Mouse (Mus musculus): Measurements from ENCODE around the gene Cgnl1. TPM values are rescaled to one million over a fixed set of nuclear protein-coding genes. Genes with fewer than 3 reads are reported as not detected.
A peak's percentile ranks its signal among the peaks of the same experiment; 100 is the strongest.

The Cgnl1 gene
- polyA plus RNA-seq, 1 experiment from 2014 or later = 54.6 TPM

DNA sequence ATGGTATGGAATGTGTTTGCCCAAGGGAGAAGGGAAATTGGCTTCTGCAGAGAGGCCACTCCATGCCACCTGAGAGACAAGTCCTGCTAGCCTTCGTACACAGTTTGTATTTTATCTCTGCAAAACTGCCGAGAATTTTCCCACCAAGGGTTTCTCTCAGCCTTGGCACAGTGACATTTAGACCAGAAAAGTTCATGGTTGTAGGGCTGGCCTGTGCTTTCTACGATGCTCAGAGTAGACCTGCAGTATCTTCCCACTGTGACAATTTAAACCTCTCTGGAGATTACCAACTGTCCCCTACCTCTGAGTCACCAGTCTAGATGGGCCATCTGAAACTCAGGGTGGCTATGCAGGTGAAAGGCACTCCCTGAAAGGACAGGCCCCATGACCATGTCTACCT, 116.5 kb downstream of the Cgnl1 start:
- Histone ChIP-seq H3K27me3 (replicated peaks) (no peaks in the 10 kb centered on the region), H3K4me3 (no peak overlapping the region), H3K27ac (ENCODE audit: poor library complexity, severe bottlenecking) (peak overlapping the region; percentile 10; the same call in 1 of the 2 replicates), H3K9me3 (replicated peaks) (peaks cover 6% of the 10 kb centered on the region; the same call in 1 of the 2 replicates), H3K9ac (no peak overlapping the region), H3K4me2 (no peak overlapping the region), H3K36me3 (peaks cover 78% of the 10 kb centered on the region), H3K4me1 (replicated peaks) (peaks cover 29% of the 10 kb centered on the region)
- 44% methylated on average over 3 of the region's 3 CpGs for WGBS
- no peak for ATAC-seq (ENCODE audit: insufficient number of reproducible peaks, low FRiP score)

DNA sequence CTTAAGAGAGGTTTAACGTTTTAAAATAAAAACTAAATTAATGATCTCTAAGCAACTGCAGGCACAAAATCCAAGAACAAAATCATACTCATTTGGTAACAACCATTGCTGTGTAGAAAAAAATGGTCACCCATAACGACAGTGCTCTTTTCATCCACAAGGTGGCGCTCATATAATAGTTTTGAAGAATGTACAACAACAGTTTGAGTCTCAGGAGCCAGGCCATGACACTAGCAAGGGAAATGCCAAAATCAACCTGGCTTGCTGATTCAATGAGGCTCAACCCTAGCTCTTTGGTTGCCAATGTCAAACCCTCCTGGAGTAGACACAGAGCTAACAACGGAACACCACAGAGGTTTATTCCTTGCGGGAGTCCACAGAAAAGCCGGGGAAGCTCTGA, 125.3 kb downstream of the Cgnl1 start:
- Histone ChIP-seq H3K27ac (ENCODE audit: poor library complexity, severe bottlenecking) (peak overlapping the region; percentile 43), H3K4me1 (replicated peaks) (peaks cover 11% of the 10 kb centered on the region), H3K27me3 (replicated peaks) (no peaks in the 10 kb centered on the region), H3K4me2 (no peak overlapping the region), H3K4me3 (no peak overlapping the region), H3K36me3 (peaks cover 66% of the 10 kb centered on the region), H3K9ac (0 out of 2 replicates have a peak overlapping the region, but pooled peaks have one; percentile 22), H3K9me3 (replicated peaks) (no peaks in the 10 kb centered on the region; the same call in 1 of the 2 replicates)
- ATAC-seq (ENCODE audit: insufficient number of reproducible peaks, low FRiP score) = peak; percentile 53
- WGBS = 34% methylated on average over 6 of the region's 6 CpGs

DNA sequence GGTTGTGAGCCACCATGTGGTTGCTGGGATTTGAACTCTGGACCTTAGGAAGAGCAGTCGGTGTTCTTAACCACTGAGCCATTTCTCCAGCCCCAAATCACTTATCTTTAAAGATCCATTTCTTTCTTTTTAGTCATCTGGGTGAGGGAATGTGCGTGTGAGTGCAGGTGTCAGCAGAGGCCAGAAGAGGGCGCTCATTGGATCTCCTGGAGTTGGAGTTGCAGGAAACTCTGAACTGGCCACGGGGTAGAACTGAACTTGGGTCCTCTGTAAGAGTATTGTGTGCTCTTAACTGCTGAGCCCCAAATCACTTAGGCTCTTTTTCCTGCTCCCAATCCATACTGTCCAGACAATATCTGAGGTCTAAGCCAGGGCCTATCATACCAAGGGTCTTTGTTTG, 127.8 kb downstream of the Cgnl1 start:
- H3K27ac ChIP-seq (ENCODE audit: poor library complexity, severe bottlenecking) = no peak overlapping the region
- H3K36me3 ChIP-seq = peaks cover 71% of the 10 kb centered on the region
- H3K9me3 ChIP-seq (replicated peaks) = no peaks in the 10 kb centered on the region; the same call in 1 of the 2 replicates
- ATAC-seq (ENCODE audit: insufficient number of reproducible peaks, low FRiP score) = no peak
- no peak overlapping the region for H3K4me2 ChIP-seq
- H3K4me3 ChIP-seq = no peak overlapping the region
- peaks cover 23% of the 10 kb centered on the region for H3K4me1 ChIP-seq (replicated peaks)
- no peaks in the 10 kb centered on the region for H3K27me3 ChIP-seq (replicated peaks)
- 87% methylated on average over 4 of the region's 4 CpGs for WGBS
- no peak overlapping the region for H3K9ac ChIP-seq

DNA sequence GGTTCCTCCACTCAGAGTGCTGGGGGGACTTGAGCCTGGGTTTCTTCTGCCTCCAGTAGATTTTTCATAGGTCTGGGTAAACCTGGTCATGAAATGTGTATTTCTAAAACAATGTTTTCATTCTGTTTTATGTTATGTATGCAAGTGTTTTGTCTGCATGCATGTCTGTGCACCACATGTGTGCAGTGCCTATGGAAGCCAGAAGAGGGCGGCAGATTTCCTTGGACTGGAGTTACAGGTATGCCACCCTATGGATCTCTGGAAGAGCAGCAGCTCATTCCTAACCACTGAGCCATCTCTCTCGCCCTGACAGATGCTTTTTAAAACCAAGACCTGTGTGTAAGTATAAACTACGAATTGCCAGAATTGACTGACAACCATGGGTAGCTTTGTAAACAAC, 129.1 kb downstream of the Cgnl1 start:
- H3K36me3 ChIP-seq = peaks cover 74% of the 10 kb centered on the region
- H3K4me3 ChIP-seq = no peak overlapping the region
- 93% methylated on average over 3 of the region's 3 CpGs for WGBS
- no peaks in the 10 kb centered on the region; the same call in 1 of the 2 replicates for H3K9me3 ChIP-seq (replicated peaks)
- no peak overlapping the region for H3K9ac ChIP-seq
- no peak overlapping the region for H3K4me2 ChIP-seq
- H3K27ac ChIP-seq (ENCODE audit: poor library complexity, severe bottlenecking) = no peak overlapping the region
- peaks cover 19% of the 10 kb centered on the region for H3K4me1 ChIP-seq (replicated peaks)
- H3K27me3 ChIP-seq (replicated peaks) = no peaks in the 10 kb centered on the region
- no peak for ATAC-seq (ENCODE audit: insufficient number of reproducible peaks, low FRiP score)

DNA sequence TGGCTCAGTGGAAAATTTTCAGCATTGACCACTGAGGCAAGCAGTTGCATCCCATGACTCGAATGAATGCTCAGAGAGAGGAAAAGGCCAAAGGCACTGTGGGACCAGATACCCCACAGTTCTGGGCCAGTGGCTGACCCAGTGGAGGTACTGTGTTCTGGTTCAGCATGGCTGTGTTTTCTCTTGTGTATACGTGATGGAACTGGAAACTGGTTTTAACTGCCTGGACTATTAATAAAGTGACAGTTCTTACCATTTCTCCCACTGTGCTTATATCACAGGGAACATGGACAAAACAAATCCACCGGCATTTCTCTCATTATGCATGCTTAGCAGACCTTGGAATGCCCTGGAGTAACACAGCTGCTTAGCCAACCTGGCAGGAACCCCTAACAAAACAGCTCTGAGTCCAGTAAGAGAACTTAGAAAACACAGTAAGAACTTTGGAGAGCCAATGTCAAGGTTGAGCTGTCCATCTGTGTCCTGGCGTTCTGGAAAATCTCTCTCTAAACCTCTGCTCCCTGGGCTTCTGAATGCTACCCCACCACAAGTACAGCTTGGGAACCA, 131.0 kb downstream of the Cgnl1 start:
- no peaks in the 10 kb centered on the region for H3K27me3 ChIP-seq (replicated peaks)
- no peak overlapping the region for H3K4me3 ChIP-seq
- no peaks in the 10 kb centered on the region; the same call in 1 of the 2 replicates for H3K9me3 ChIP-seq (replicated peaks)
- peaks cover 22% of the 10 kb centered on the region for H3K4me1 ChIP-seq (replicated peaks)
- ATAC-seq (ENCODE audit: insufficient number of reproducible peaks, low FRiP score) = no peak
- WGBS = 73% methylated on average over 4 of the region's 4 CpGs
- H3K27ac ChIP-seq (ENCODE audit: poor library complexity, severe bottlenecking) = peak overlapping the region; percentile 22; the same call in 1 of the 2 replicates
- H3K9ac ChIP-seq = no peak overlapping the region
- peaks cover 82% of the 10 kb centered on the region for H3K36me3 ChIP-seq
- no peak overlapping the region for H3K4me2 ChIP-seq

DNA sequence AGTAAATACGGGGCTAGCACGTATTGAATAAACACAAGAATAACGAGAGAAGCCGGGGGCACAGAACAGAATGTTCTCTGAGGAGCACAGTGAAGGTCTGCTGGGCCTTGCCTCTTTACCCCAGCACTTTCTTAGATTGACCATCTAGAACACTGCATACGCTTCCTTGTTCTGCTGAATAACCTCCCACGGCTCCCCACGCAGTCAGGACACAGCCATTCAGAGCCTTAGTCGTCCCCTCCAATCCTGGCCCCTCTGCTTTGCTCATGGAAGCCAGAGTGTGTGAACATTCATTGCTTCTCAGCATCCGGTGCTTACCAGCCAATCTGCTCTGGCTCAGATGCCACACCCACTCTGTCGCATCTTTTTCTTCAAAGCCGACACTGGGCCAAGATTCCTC, 133.2 kb downstream of the Cgnl1 start:
- no peak for ATAC-seq (ENCODE audit: insufficient number of reproducible peaks, low FRiP score)
- no peak overlapping the region for H3K4me3 ChIP-seq
- no peak overlapping the region for H3K27ac ChIP-seq (ENCODE audit: poor library complexity, severe bottlenecking)
- H3K4me1 ChIP-seq (replicated peaks) = peaks cover 22% of the 10 kb centered on the region
- H3K9me3 ChIP-seq (replicated peaks) = no peaks in the 10 kb centered on the region; the same call in 1 of the 2 replicates
- H3K27me3 ChIP-seq (replicated peaks) = no peaks in the 10 kb centered on the region
- H3K4me2 ChIP-seq = no peak overlapping the region
- 78% methylated on average over 11 of the region's 11 CpGs for WGBS
- peaks cover 75% of the 10 kb centered on the region for H3K36me3 ChIP-seq
- H3K9ac ChIP-seq = no peak overlapping the region

DNA sequence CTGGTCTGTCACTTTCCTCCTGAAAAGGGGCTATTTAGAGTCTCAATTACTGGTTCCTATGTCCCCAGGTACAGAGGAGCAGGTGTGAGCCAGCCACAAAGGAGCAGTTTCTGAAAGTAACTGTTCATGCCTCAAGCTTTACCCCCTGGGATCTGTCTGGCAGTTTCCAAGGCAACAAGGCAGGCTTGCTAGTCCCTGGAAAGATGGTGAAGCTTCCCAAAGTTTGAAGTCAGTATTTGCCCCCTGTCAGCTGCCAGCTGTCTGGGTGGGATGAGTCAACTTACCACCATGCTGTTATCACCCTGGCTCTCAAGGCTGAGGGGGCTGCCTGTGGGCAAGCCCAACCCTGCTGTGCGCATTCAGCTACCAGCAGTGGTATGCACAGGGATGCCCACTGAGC, 134.5 kb downstream of the Cgnl1 start:
- Histone ChIP-seq H3K27ac (ENCODE audit: poor library complexity, severe bottlenecking) (no peak overlapping the region), H3K4me3 (no peak overlapping the region), H3K4me1 (replicated peaks) (peaks cover 22% of the 10 kb centered on the region), H3K27me3 (replicated peaks) (no peaks in the 10 kb centered on the region), H3K36me3 (peaks cover 74% of the 10 kb centered on the region), H3K4me2 (no peak overlapping the region), H3K9ac (no peak overlapping the region), H3K9me3 (replicated peaks) (no peaks in the 10 kb centered on the region)
- 75% methylated on average over 1 of the region's 1 CpGs for WGBS
- ATAC-seq (ENCODE audit: insufficient number of reproducible peaks, low FRiP score) = no peak

DNA sequence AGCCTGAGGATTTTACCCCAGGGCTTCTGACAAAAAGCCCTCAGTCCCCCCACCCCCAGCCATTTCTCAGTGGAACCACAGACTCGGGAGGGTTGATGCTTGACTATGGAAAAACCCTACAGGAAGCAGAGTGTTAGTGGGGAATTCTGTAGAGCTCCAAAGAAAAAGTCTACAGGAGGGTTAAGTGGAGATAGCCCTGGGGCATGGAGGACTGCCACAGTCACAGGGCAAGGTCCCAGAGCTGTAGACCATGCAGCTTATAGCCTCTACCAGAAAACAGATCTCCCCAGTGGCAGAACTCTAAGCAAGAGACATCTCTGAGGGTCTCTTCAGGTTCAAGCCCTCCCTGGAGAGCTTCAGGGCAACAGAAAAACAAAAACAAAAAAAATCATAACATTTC, 135.8 kb downstream of the Cgnl1 start:
- H3K4me2 ChIP-seq = no peak overlapping the region
- H3K27me3 ChIP-seq (replicated peaks) = no peaks in the 10 kb centered on the region
- peaks cover 14% of the 10 kb centered on the region for H3K4me1 ChIP-seq (replicated peaks)
- no peak overlapping the region for H3K4me3 ChIP-seq
- H3K9me3 ChIP-seq (replicated peaks) = no peaks in the 10 kb centered on the region
- ATAC-seq (ENCODE audit: insufficient number of reproducible peaks, low FRiP score) = no peak
- H3K36me3 ChIP-seq = peaks cover 75% of the 10 kb centered on the region
- no peak overlapping the region for H3K9ac ChIP-seq
- WGBS = 60% methylated on average over 1 of the region's 1 CpGs
- H3K27ac ChIP-seq (ENCODE audit: poor library complexity, severe bottlenecking) = no peak overlapping the region

DNA sequence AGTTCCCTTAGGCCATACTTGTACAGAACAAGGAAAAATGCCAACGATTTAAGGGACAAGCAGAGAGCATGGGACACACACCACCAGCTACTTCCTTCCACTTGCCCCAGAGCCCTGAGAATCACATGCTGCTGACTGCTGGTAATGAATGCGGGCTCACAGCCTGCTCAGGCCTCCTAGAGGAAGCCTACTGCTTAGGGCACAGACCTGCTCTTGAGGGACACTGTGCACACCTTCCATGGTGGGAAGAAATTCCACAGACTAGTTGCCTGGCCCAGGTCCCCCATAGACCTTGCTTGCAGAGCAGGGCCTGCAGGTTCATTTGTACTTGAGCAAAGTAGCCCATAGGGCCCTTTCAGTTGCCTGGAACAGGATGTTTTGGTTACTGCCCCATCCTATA, 136.5 kb downstream of the Cgnl1 start:
- no peak overlapping the region for H3K4me3 ChIP-seq
- H3K4me2 ChIP-seq = no peak overlapping the region
- H3K4me1 ChIP-seq (replicated peaks) = 0 out of 2 replicates have a peak, but pooled peaks cover 7% of the 10 kb centered on the region
- H3K9me3 ChIP-seq (replicated peaks) = no peaks in the 10 kb centered on the region
- peaks cover 75% of the 10 kb centered on the region for H3K36me3 ChIP-seq
- no peak for ATAC-seq (ENCODE audit: insufficient number of reproducible peaks, low FRiP score)
- H3K27ac ChIP-seq (ENCODE audit: poor library complexity, severe bottlenecking) = no peak overlapping the region
- H3K9ac ChIP-seq = no peak overlapping the region
- H3K27me3 ChIP-seq (replicated peaks) = no peaks in the 10 kb centered on the region
- 91% methylated on average over 2 of the region's 2 CpGs for WGBS

DNA sequence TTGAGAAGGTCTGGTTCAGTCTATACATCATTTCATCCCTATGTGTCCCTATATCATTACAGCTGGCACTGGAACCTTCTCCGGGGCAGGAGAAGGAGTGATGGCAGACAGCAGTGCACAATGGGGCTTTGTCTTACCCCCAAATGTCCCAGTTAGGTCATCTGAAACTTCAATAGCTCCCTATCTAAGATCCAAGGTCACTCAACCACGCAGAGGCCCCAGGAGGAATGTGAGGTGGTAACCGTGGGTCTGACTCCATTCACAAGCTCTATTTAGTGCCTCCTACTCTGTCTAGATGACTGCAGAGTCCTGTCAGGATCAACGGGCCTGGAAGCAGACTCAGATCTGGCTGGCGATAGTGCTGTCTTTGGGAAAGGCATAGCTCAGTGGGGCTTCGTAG, 142.5 kb downstream of the Cgnl1 start:
- no peak overlapping the region for H3K4me3 ChIP-seq
- peaks cover 20% of the 10 kb centered on the region for H3K4me1 ChIP-seq (replicated peaks)
- no peak overlapping the region for H3K4me2 ChIP-seq
- 46% methylated on average over 6 of the region's 6 CpGs for WGBS
- H3K27me3 ChIP-seq (replicated peaks) = no peaks in the 10 kb centered on the region
- H3K9me3 ChIP-seq (replicated peaks) = no peaks in the 10 kb centered on the region
- ATAC-seq (ENCODE audit: insufficient number of reproducible peaks, low FRiP score) = no peak
- H3K9ac ChIP-seq = no peak overlapping the region
- peaks cover 72% of the 10 kb centered on the region for H3K36me3 ChIP-seq
- peak overlapping the region; percentile 46 for H3K27ac ChIP-seq (ENCODE audit: poor library complexity, severe bottlenecking)

DNA sequence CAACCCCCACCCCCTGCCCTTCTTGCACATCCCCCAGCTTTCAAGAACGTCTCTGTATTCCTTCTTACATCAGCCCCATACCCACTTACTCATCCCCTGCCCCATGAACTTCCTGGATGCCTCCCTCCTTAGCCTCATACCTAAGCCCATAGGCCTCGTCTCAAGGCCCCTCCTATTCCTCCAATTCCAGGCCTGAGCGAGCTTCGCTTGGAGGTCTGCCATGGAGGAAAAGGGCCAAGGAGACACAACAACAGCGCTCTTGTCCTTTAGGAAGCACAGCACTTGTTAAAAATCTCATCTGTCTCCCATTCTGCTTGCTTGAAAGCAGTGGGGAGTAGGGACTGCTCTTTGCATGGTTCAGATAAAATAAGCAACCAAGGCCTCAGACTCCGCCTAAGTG, 143.1 kb downstream of the Cgnl1 start:
- H3K9me3 ChIP-seq (replicated peaks) = no peaks in the 10 kb centered on the region
- H3K4me1 ChIP-seq (replicated peaks) = peaks cover 26% of the 10 kb centered on the region
- H3K9ac ChIP-seq = no peak overlapping the region
- ATAC-seq (ENCODE audit: insufficient number of reproducible peaks, low FRiP score) = no peak
- 69% methylated on average over 6 of the region's 6 CpGs for WGBS
- no peak overlapping the region for H3K27ac ChIP-seq (ENCODE audit: poor library complexity, severe bottlenecking)
- H3K36me3 ChIP-seq = peaks cover 71% of the 10 kb centered on the region
- H3K4me2 ChIP-seq = no peak overlapping the region
- H3K4me3 ChIP-seq = no peak overlapping the region
- H3K27me3 ChIP-seq (replicated peaks) = no peaks in the 10 kb centered on the region

DNA sequence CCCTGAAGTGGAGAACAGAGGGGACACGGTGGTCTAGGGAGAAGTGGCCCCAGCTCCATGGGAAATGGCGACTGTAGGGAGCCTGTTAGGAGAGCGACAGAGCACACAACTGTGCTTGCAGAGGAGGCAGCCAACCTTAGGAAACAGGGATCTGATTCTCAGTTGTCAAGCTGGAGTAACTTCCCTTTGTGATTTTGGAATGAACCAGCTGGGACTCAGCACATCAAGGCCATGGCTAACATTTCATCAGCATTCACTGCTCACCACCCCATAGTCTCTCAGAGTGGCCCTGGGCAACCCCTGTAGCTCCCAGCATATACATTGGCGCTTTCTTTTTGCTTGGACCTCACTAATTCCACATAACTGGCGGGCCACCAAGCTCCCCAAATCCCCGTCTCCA, 145.4 kb downstream of the Cgnl1 start:
- no peak overlapping the region for H3K27ac ChIP-seq (ENCODE audit: poor library complexity, severe bottlenecking)
- H3K4me2 ChIP-seq = no peak overlapping the region
- no peaks in the 10 kb centered on the region for H3K9me3 ChIP-seq (replicated peaks)
- H3K4me1 ChIP-seq (replicated peaks) = peaks cover 43% of the 10 kb centered on the region
- 79% methylated on average over 6 of the region's 6 CpGs for WGBS
- no peaks in the 10 kb centered on the region for H3K27me3 ChIP-seq (replicated peaks)
- H3K4me3 ChIP-seq = no peak overlapping the region
- no peak for ATAC-seq (ENCODE audit: insufficient number of reproducible peaks, low FRiP score)
- H3K36me3 ChIP-seq = peaks cover 50% of the 10 kb centered on the region
- H3K9ac ChIP-seq = no peak overlapping the region

Measured in heart, embryonic 12.5 days (tissue).